Mouse (Mus musculus) brain, embryonic 14.5 days (tissue): ENCODE measurements at regions not wholly inside any gene's neighbourhood (a gene's known extent, or its start where the extent isn't known, plus 50 kb on each side); places are given as distances from the start of the nearest gene placed in this dataset.

Experiments
- CTCF ChIP-seq: fragments of 200-500 bp; IDR thresholded peaks from 2 replicates; pipeline ENCODE4 v1.5.1; 2012; ENCODE audit warnings: inconsistent platforms, mild to moderate bottlenecking, moderate library complexity, borderline replicate concordance; ENCODE audit not compliant: insufficient read depth, insufficient read length; ENCODE audit errors: extremely low read depth
- POLR2A ChIP-seq: fragments of 200-500 bp; IDR thresholded peaks from 2 replicates; pipeline ENCODE4 v1.6.1; 2012; ENCODE audit warnings: mild to moderate bottlenecking, inconsistent platforms, borderline replicate concordance; ENCODE audit not compliant: poor library complexity, insufficient read depth, insufficient read length, severe bottlenecking; ENCODE audit errors: extremely low read depth

GRCm38 (mm10) chr10:57324226-57324625, 162.0 kb upstream of the Hsf2 start:
- no peak for TF ChIP-seq CTCF
- TF ChIP-seq POLR2A = no peak
